17 mouse cellular contexts compared by ENCODE assay signal in genomic region chr6:74870626-74871320, GRCm38 (mm10).
DNase-seq lines count a peak whose midpoint lies in the region; ATAC-seq lines count a peak whose summit lies in the region.
"Had no signal": no experiment of that assay in that cellular context is flagged by ENCODE, and none has a peak within 500 bp of the region (broad histone marks: within the 10 kb centered on the region; RNA-seq: fewer than 3 reads in every experiment).

No protein-coding gene starts in this region.

- no peak overlapping the region for H3K27ac ChIP-seq in midbrain, embryonic 12.5 days (replicated peaks)
- H3K27ac ChIP-seq in midbrain, embryonic 15.5 days, result no peak overlapping the region
- 0 out of 2 replicates have a peak overlapping the region, but pooled peaks have one; percentile 40 for H3K27ac ChIP-seq in hindbrain, embryonic 12.5 days
- H3K27ac ChIP-seq: limb, embryonic 10.5 days; liver, embryonic 12.5 days had no signal

- H3K4me3 ChIP-seq in midbrain, embryonic 12.5 days, result no peak overlapping the region
- no peak overlapping the region for H3K4me3 ChIP-seq in midbrain, embryonic 15.5 days
- no peak overlapping the region for H3K4me3 ChIP-seq in hindbrain, embryonic 12.5 days
- H3K4me3 ChIP-seq: heart, embryonic 12.5 days; limb, embryonic 10.5 days; liver, embryonic 12.5 days; myocyte had no signal

- peak; percentile 2 for DNase-seq in cerebellum, adult 8-10 months
- peak; percentile 11 for DNase-seq in retina, postnatal 1 day
- no peak for DNase-seq in testis, postnatal 14 days (ENCODE audit: low spot score)
- DNase-seq in urinary bladder, postnatal 25 days (ENCODE audit: low spot score), result no peak
- DNase-seq: adrenal gland, adult 2 months; embryo, embryonic 11 days; kidney, adult 18-20 months; right cerebral cortex, postnatal 14 days; thymus, adult 18-20 months had no signal

- 0 out of 2 replicates have a peak, but pooled peaks have one; percentile 47 for ATAC-seq in midbrain, embryonic 12.5 days (ENCODE audit: low FRiP score, low read depth)
- ATAC-seq in midbrain, embryonic 15.5 days (replicated peaks), result no peak; the same call in 1 of the 2 replicates
- ATAC-seq in hindbrain, embryonic 12.5 days (ENCODE audit: low FRiP score), result peak; percentile 50
- ATAC-seq: liver, embryonic 12.5 days had no signal

- H3K9ac ChIP-seq in midbrain, embryonic 12.5 days (replicated peaks), result no peak overlapping the region
- no peak overlapping the region for H3K9ac ChIP-seq in midbrain, embryonic 15.5 days
- no peak overlapping the region for H3K9ac ChIP-seq in hindbrain, embryonic 12.5 days
- H3K9ac ChIP-seq: heart, embryonic 12.5 days; liver, embryonic 12.5 days had no signal

- no peaks in the 10 kb centered on the region for H3K4me1 ChIP-seq in midbrain, embryonic 12.5 days
- 0 out of 2 replicates have a peak, but pooled peaks cover 5% of the 10 kb centered on the region for H3K4me1 ChIP-seq in midbrain, embryonic 15.5 days
- H3K4me1 ChIP-seq in hindbrain, embryonic 12.5 days, result no peaks in the 10 kb centered on the region
- H3K4me1 ChIP-seq: heart, embryonic 12.5 days; limb, embryonic 10.5 days; liver, embryonic 12.5 days had no signal

- no peaks in the 10 kb centered on the region for H3K9me3 ChIP-seq in midbrain, embryonic 12.5 days
- H3K9me3 ChIP-seq in midbrain, embryonic 15.5 days, result no peaks in the 10 kb centered on the region
- no peaks in the 10 kb centered on the region for H3K9me3 ChIP-seq in hindbrain, embryonic 12.5 days (replicated peaks)
- H3K9me3 ChIP-seq: G1E; heart, embryonic 12.5 days; limb, embryonic 10.5 days; liver, embryonic 12.5 days had no signal

- no peak overlapping the region for H3K4me2 ChIP-seq in midbrain, embryonic 12.5 days (replicated peaks)
- H3K4me2 ChIP-seq in midbrain, embryonic 15.5 days, result no peak overlapping the region
- no peak overlapping the region for H3K4me2 ChIP-seq in hindbrain, embryonic 12.5 days (replicated peaks)
- H3K4me2 ChIP-seq: heart, embryonic 12.5 days; liver, embryonic 12.5 days had no signal

- no peaks in the 10 kb centered on the region for H3K36me3 ChIP-seq in midbrain, embryonic 12.5 days
- no peaks in the 10 kb centered on the region for H3K36me3 ChIP-seq in midbrain, embryonic 15.5 days (replicated peaks)
- no peaks in the 10 kb centered on the region for H3K36me3 ChIP-seq in hindbrain, embryonic 12.5 days
- H3K36me3 ChIP-seq: G1E; heart, embryonic 12.5 days; limb, embryonic 10.5 days; liver, embryonic 12.5 days had no signal

- H3K27me3 ChIP-seq in midbrain, embryonic 12.5 days, result no peaks in the 10 kb centered on the region
- no peaks in the 10 kb centered on the region for H3K27me3 ChIP-seq in midbrain, embryonic 15.5 days (replicated peaks)
- H3K27me3 ChIP-seq in hindbrain, embryonic 12.5 days, result no peaks in the 10 kb centered on the region
- H3K27me3 ChIP-seq: heart, embryonic 12.5 days; liver, embryonic 12.5 days had no signal

- 67% methylated on average over 8 of the region's 8 CpGs for WGBS in midbrain, embryonic 12.5 days
- 51% methylated on average over 8 of the region's 8 CpGs for WGBS in midbrain, embryonic 15.5 days
- WGBS in hindbrain, embryonic 12.5 days, result 68% methylated on average over 8 of the region's 8 CpGs

Comparison
In these comparisons a context has a peak if more than half of its experiments do, and no peak if none do; other contexts are left out.
1. DNase-seq: peak in cerebellum, adult 8-10 months (single experiment) and retina, postnatal 1 day (single experiment); none in testis, postnatal 14 days (single experiment) and urinary bladder, postnatal 25 days (single experiment).